Mouse (Mus musculus) intestine, postnatal 0 days (tissue): ENCODE results near the gene Knstrn. TPM values are rescaled to one million over a fixed set of nuclear protein-coding genes. Genes with fewer than 3 reads are reported as not detected.
A peak's percentile ranks its signal among the peaks of the same experiment; 100 is the strongest.

ENCODE experiments used
- ATAC-seq: fragments of 200-750 bp; cut with Nextera tagmentation; 2 replicates; pipeline ENCODE4 v1.8.0; 2017; ENCODE audit warnings: mild to moderate bottlenecking, moderate TSS enrichment, moderate library complexity
- H3K27ac ChIP-seq: fragments of 300-500 bp; sonication (generic); 2 replicates; pipeline ENCODE4 v1.5.1; 2014; ENCODE audit warnings: mild to moderate bottlenecking, low read depth, low read length, moderate library complexity
- H3K27me3 ChIP-seq: fragments of 300-500 bp; sonication (generic); replicated peaks from 2 replicates; pipeline ENCODE4 v1.6.1; 2014; ENCODE audit warnings: low read length, mixed read lengths; ENCODE audit not compliant: control insufficient read depth, insufficient read depth
- H3K36me3 ChIP-seq: fragments of 300-500 bp; sonication (generic); 2 replicates; pipeline ENCODE4 v1.6.1; 2014; ENCODE audit warnings: mild to moderate bottlenecking, moderate library complexity; ENCODE audit not compliant: control insufficient read depth, insufficient read depth
- H3K4me1 ChIP-seq: fragments of 300-500 bp; sonication (generic); replicated peaks from 2 replicates; pipeline ENCODE4 v1.6.1; 2014; ENCODE audit warnings: antibody characterized with exemption, low read length, mixed read lengths; ENCODE audit not compliant: control insufficient read depth, insufficient read depth
- H3K4me2 ChIP-seq: fragments of 300-500 bp; sonication (generic); replicated peaks from 2 replicates; pipeline ENCODE4 v1.6.1; 2014; ENCODE audit warnings: low read depth, mild to moderate bottlenecking, moderate library complexity
- H3K4me3 ChIP-seq: fragments of 300-500 bp; sonication (generic); 2 replicates; pipeline ENCODE4 v1.5.1; 2014; ENCODE audit warnings: low read depth, low read length
- H3K9ac ChIP-seq: fragments of 300-500 bp; sonication (generic); 2 replicates; pipeline ENCODE4 v1.6.1; 2014; ENCODE audit warnings: mild to moderate bottlenecking, low read depth, low read length
- H3K9me3 ChIP-seq: fragments of 300-500 bp; sonication (generic); 2 replicates; pipeline ENCODE4 v1.6.1; 2016; ENCODE audit warnings: mixed run types; ENCODE audit not compliant: control insufficient read depth
- CTCF ChIP-seq: sonication (generic); IDR thresholded peaks from 2 replicates; pipeline ENCODE4 v1.5.1; 2016; ENCODE audit warnings: low read depth, mild to moderate bottlenecking, control low read depth, antibody characterized with exemption, moderate library complexity
- WGBS: fragments of 180-500 bp; shearing (Covaris S2); extraction: QIAGEN DNeasy Blood & Tissue Kit; methylation state at CpG from one replicate; pipeline ENCODE4 v1.1.7; 2014; 5-methylcytosine and 5-hydroxymethylcytosine counted together
- polyA plus RNA-seq: library from polyadenylated mRNA; unstranded; fragments of >200 nt; fragmentation: Nextera tagmentation; extraction: Ambion mirVana; gene quantifications from 2 replicates; pipeline ENCODE4 v1.2.1, GENCODE M21; 2015

Knstrn gene
- polyA plus RNA-seq, 1 experiment from 2014 or later: 26.4 TPM

- no peak for TF ChIP-seq CTCF
- H3K36me3 ChIP-seq: no peaks in the 10 kb centered on the region
- no peak overlapping the region for H3K27ac ChIP-seq
- peak; percentile 34 for ATAC-seq
- H3K9me3 ChIP-seq: no peaks in the 10 kb centered on the region
- 33% methylated on average over 2 of the region's 2 CpGs for whole genome bisulfite sequencing
- peaks cover 18% of the 10 kb centered on the region for H3K4me1 ChIP-seq
- H3K27me3 ChIP-seq: no peaks in the 10 kb centered on the region
- H3K4me3 ChIP-seq: no peak overlapping the region
- no peak overlapping the region for H3K9ac ChIP-seq
- peak overlapping the region; percentile 24; the same call in 1 of the 2 replicates for H3K4me2 ChIP-seq
These were observed 39.3 kb upstream of the Knstrn start for GRCm38 (mm10) chr2:118774536-118774935.

DNA sequence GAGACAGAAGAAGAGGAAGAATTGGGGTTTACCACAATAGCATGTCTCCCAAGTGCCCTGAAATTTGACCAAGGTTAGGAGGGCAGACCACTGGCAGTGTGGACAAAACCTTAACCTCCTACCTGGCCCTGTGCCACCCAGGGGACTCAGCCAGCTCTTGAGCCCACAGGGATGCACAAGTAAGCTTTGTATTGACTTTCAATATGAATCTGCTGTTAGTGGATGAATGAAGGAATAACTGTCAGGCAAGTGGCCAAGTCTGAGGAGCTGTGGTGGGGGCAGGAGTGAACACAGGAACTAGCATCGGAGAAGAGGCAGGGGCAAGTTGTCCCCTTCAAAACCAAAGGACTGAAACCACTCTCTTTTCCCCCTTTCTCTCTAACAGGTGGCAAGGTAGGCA lies 38.4 kb upstream of the Knstrn start:
- H3K9ac ChIP-seq: no peak overlapping the region
- no peaks in the 10 kb centered on the region; the same call in 1 of the 2 replicates for H3K27me3 ChIP-seq
- H3K36me3 ChIP-seq: no peaks in the 10 kb centered on the region
- H3K9me3 ChIP-seq: no peaks in the 10 kb centered on the region
- no peak overlapping the region for H3K4me3 ChIP-seq
- ATAC-seq: no peak
- no peak overlapping the region for H3K4me2 ChIP-seq
- peaks cover 18% of the 10 kb centered on the region for H3K4me1 ChIP-seq
- no peak overlapping the region for H3K27ac ChIP-seq
- whole genome bisulfite sequencing: 53% methylated on average over 1 of the region's 1 CpGs
- no peak for TF ChIP-seq CTCF

DNA sequence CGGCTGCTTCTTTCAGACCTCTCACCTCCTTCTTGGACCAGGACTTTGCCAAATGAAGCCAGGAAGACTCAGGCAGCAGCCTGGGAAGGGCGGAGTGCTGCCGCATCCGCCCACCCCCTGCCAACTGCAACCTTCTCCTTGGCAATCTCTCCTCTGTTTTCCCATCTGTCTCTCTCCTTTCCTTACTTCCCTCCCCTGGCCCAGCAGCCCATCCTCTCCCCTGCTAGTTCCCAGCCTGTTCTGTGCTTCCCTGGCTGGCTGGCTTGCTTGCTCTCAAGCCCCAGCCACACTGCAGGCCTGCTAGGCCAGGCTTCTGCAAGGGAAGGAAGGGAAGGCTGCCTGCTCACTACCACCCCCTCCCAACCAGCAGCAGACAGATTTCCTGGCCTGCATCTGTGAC lies 38.0 kb upstream of the Knstrn start:
- no peak for ATAC-seq
- Histone ChIP-seq H3K9me3 (no peaks in the 10 kb centered on the region), H3K27me3 (no peaks in the 10 kb centered on the region; the same call in 1 of the 2 replicates), H3K4me2 (no peak overlapping the region), H3K4me1 (peaks cover 18% of the 10 kb centered on the region), H3K9ac (no peak overlapping the region), H3K36me3 (no peaks in the 10 kb centered on the region), H3K4me3 (no peak overlapping the region), H3K27ac (no peak overlapping the region)
- WGBS: 85% methylated on average over 3 of the region's 4 CpGs
- no peak for TF ChIP-seq CTCF

DNA sequence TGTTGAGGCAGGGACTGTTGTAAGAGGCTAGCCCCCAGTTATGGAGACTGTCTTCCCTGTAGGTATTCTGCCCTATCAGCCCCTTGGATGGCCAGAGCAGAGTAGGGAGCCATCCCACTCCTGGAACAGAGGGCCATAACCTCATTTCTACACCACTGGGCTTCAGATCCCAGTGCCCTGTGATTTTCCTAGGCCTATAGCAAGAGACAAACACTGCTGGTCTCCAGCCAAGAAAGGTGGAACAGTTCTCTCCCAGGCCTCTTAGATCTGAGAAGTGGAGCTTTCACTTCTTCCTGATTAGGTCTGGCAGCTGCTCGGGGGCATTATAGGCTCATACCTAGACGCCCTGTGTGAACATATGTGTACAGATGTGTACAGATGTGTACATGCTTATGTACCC lies 37.5 kb upstream of the Knstrn start:
- no peak for ATAC-seq
- Histone ChIP-seq H3K9me3 (no peaks in the 10 kb centered on the region), H3K4me1 (peaks cover 18% of the 10 kb centered on the region), H3K4me3 (no peak overlapping the region), H3K4me2 (no peak overlapping the region), H3K27ac (no peak overlapping the region), H3K27me3 (no peaks in the 10 kb centered on the region; the same call in 1 of the 2 replicates), H3K36me3 (no peaks in the 10 kb centered on the region), H3K9ac (no peak overlapping the region)
- WGBS: 51% methylated on average over 2 of the region's 2 CpGs
- TF ChIP-seq CTCF: no peak

DNA sequence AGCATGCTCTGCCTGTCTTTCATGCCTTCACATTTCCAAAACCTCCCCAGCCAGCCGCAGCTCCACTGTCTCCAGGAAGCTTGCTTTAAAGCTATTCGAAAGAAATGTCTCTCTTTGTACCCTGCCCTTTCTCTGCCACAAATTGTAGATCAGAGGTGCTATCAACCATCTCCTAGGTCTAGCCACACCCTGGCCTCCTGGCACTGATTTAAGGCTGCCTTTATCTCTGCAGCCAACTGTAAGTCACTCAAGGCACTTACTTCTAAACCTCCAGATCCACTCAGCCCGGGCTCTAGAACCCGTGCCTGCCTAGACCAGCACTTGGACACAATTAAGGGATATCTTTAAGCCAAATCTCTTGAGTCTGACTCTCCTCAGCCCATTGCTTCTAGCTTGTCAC lies 35.4 kb upstream of the Knstrn start:
- TF ChIP-seq CTCF: no peak
- H3K4me3 ChIP-seq: no peak overlapping the region
- H3K4me2 ChIP-seq: no peak overlapping the region
- no peaks in the 10 kb centered on the region for H3K36me3 ChIP-seq
- H3K9me3 ChIP-seq: no peaks in the 10 kb centered on the region
- no peaks in the 10 kb centered on the region; the same call in 1 of the 2 replicates for H3K27me3 ChIP-seq
- H3K9ac ChIP-seq: no peak overlapping the region
- ATAC-seq: no peak
- H3K27ac ChIP-seq: no peak overlapping the region
- H3K4me1 ChIP-seq: peaks cover 17% of the 10 kb centered on the region; the same call in 1 of the 2 replicates
- WGBS: 48% methylated on average over 4 of the region's 4 CpGs

DNA sequence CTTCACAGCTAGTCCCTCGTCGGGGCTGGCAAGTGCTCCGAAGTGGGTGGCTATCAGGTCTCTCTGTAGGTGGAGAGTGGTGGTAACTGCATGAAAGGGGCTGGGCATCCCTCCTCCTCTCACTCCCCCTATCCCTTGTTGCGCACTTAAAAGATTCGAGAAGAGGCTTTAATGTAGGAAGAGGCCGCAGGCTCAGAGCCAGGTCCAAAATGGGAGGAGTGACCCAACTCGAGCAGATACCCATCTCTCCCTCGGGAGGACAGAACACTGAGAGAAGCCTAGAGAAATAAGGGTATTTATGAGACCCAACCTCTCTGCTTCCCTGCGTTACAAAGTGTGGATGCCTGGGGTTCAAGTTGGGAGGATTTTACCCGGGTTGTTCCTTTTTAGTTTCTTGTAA lies 34.7 kb upstream of the Knstrn start:
- ATAC-seq: no peak

More for the DNA sequence above, 34.7 kb upstream of the Knstrn start:
- no peak overlapping the region for H3K27ac ChIP-seq
- no peaks in the 10 kb centered on the region; the same call in 1 of the 2 replicates for H3K27me3 ChIP-seq
- H3K4me2 ChIP-seq: peak overlapping the region; percentile 67
- H3K4me1 ChIP-seq: peaks cover 16% of the 10 kb centered on the region; the same call in 1 of the 2 replicates
- no peaks in the 10 kb centered on the region for H3K36me3 ChIP-seq
- H3K4me3 ChIP-seq: peak overlapping the region; percentile 25
- no peak overlapping the region for H3K9ac ChIP-seq
- WGBS: 14% methylated on average over 10 of the region's 10 CpGs
- H3K9me3 ChIP-seq: no peaks in the 10 kb centered on the region
- no peak for TF ChIP-seq CTCF
